In genomic region chr19:10341152-10341551, GRCm38 (mm10) we compare ENCODE assay signal across 8 mouse cellular contexts. TPM values are rescaled to one million over a fixed set of nuclear protein-coding genes. Genes with fewer than 3 reads are reported as not detected.
A peak's percentile ranks its signal among the peaks of the same experiment; 100 is the strongest.
DNase-seq lines count a peak whose midpoint lies in the region; ATAC-seq and TF ChIP-seq lines count a peak whose summit lies in the region.
"Had no signal": no experiment of that assay in that cellular context is flagged by ENCODE, and none has a peak within 500 bp of the region (broad histone marks: within the 10 kb centered on the region; RNA-seq: fewer than 3 reads in every experiment).

No protein-coding gene starts in this region.

- 0 out of 2 replicates have a peak overlapping the region, but pooled peaks have one; percentile 74 for H3K27ac ChIP-seq in forebrain, embryonic 12.5 days
- no peak overlapping the region; the same call in 1 of the 2 replicates for H3K27ac ChIP-seq in hindbrain, embryonic 16.5 days (ENCODE audit: low read depth, low read length)
- H3K27ac ChIP-seq in lung, embryonic 14.5 days (ENCODE audit: low read depth), result no peak overlapping the region
- H3K27ac ChIP-seq: stomach, embryonic 15.5 days had no signal

- 21% methylated on average over 11 of the region's 11 CpGs for WGBS in forebrain, embryonic 12.5 days
- 16% methylated on average over 11 of the region's 11 CpGs for WGBS in hindbrain, embryonic 16.5 days
- WGBS in lung, embryonic 14.5 days, result 18% methylated on average over 11 of the region's 11 CpGs

- TF ChIP-seq CTCF in lung, embryonic 14.5 days (IDR thresholded peaks at IDR 0.05; ENCODE audit: low read depth), result peak; percentile 92

- no peak overlapping the region for H3K4me2 ChIP-seq in forebrain, embryonic 12.5 days
- H3K4me2 ChIP-seq in hindbrain, embryonic 16.5 days (ENCODE audit: low read length), result no peak overlapping the region
- no peak overlapping the region for H3K4me2 ChIP-seq in lung, embryonic 14.5 days
- H3K4me2 ChIP-seq: stomach, embryonic 15.5 days had no signal

- H3K4me3 ChIP-seq in forebrain, embryonic 12.5 days (replicated peaks), result no peak overlapping the region
- H3K4me3 ChIP-seq in hindbrain, embryonic 16.5 days (ENCODE audit: low read length), result no peak overlapping the region
- no peak overlapping the region for H3K4me3 ChIP-seq in lung, embryonic 14.5 days (ENCODE audit: low read depth, low read length)
- H3K4me3 ChIP-seq: stomach, embryonic 15.5 days had no signal

- peaks cover 32% of the 10 kb centered on the region for H3K4me1 ChIP-seq in forebrain, embryonic 12.5 days
- H3K4me1 ChIP-seq in hindbrain, embryonic 16.5 days (ENCODE audit: control insufficient read depth, insufficient read depth, low read depth, low read length), result peaks cover 15% of the 10 kb centered on the region
- H3K4me1 ChIP-seq in lung, embryonic 14.5 days (ENCODE audit: insufficient read depth), result no peaks in the 10 kb centered on the region; the same call in 1 of the 2 replicates

- peak; percentile 20 for DNase-seq in urinary bladder, postnatal 14 days (ENCODE audit: low spot score)
- DNase-seq in urinary bladder, postnatal 36 days (ENCODE audit: low spot score in 2 of 2), result no peak
- DNase-seq in brain, adult 2 months (ENCODE audit: low read depth, low spot score), result peak; percentile 71
- DNase-seq in lung, embryonic 14.5 days, result peak; percentile 90
- peak; percentile 87 for DNase-seq in right cerebral cortex, postnatal 4 days

- no peaks in the 10 kb centered on the region for H3K9me3 ChIP-seq in forebrain, embryonic 12.5 days
- no peaks in the 10 kb centered on the region for H3K9me3 ChIP-seq in hindbrain, embryonic 16.5 days (ENCODE audit: control insufficient read depth, low read length)
- H3K9me3 ChIP-seq in lung, embryonic 14.5 days (ENCODE audit: low read depth, low read length), result no peaks in the 10 kb centered on the region
- H3K9me3 ChIP-seq: stomach, embryonic 15.5 days had no signal

- H3K36me3 ChIP-seq in forebrain, embryonic 12.5 days (replicated peaks), result no peaks in the 10 kb centered on the region
- no peaks in the 10 kb centered on the region for H3K36me3 ChIP-seq in hindbrain, embryonic 16.5 days (ENCODE audit: control insufficient read depth, insufficient read depth, low read length)
- no peaks in the 10 kb centered on the region for H3K36me3 ChIP-seq in lung, embryonic 14.5 days (ENCODE audit: insufficient read depth)
- H3K36me3 ChIP-seq: stomach, embryonic 15.5 days had no signal

- peaks cover 44% of the 10 kb centered on the region for H3K27me3 ChIP-seq in forebrain, embryonic 12.5 days
- H3K27me3 ChIP-seq in hindbrain, embryonic 16.5 days (replicated peaks; ENCODE audit: control insufficient read depth, insufficient read depth, low read length), result no peaks in the 10 kb centered on the region
- 0 out of 2 replicates have a peak, but pooled peaks cover 4% of the 10 kb centered on the region for H3K27me3 ChIP-seq in lung, embryonic 14.5 days (ENCODE audit: insufficient read depth, low read length)
- H3K27me3 ChIP-seq: stomach, embryonic 15.5 days had no signal

- peak; percentile 44; the same call in 1 of the 2 replicates for ATAC-seq in forebrain, embryonic 12.5 days (ENCODE audit: low FRiP score)
- peak; percentile 5; the same call in 1 of the 2 replicates for ATAC-seq in hindbrain, embryonic 16.5 days
- ATAC-seq in lung, embryonic 14.5 days (ENCODE audit: insufficient read depth), result no peak

- H3K9ac ChIP-seq in forebrain, embryonic 12.5 days, result no peak overlapping the region
- H3K9ac ChIP-seq in hindbrain, embryonic 16.5 days (ENCODE audit: low read depth, low read length), result no peak overlapping the region
- H3K9ac ChIP-seq in lung, embryonic 14.5 days, result no peak overlapping the region
- H3K9ac ChIP-seq: stomach, embryonic 15.5 days had no signal

RNA-seq across cellular contexts. Expression of gene Dagla, which starts 36.5 kb away (rescaled TPM):
- 3.6 TPM in 2 replicates for polyA plus RNA-seq in forebrain, embryonic 12.5 days (2016; fragmentation: Nextera tagmentation; extraction: Ambion mirVana)
- 11.5 and 14.3 TPM in 2 replicates for polyA plus RNA-seq in hindbrain, embryonic 16.5 days (2015; fragmentation: Nextera tagmentation; extraction: Ambion mirVana)
- polyA plus RNA-seq in lung, embryonic 14.5 days (2014; fragmentation: Nextera tagmentation; extraction: Ambion mirVana), result 2.5 and 3.4 TPM in 2 replicates

RNA-seq across cellular contexts. Expression of gene Syt7, which starts 47.7 kb away (rescaled TPM):
- polyA plus RNA-seq in forebrain, embryonic 12.5 days (2016; fragmentation: Nextera tagmentation; extraction: Ambion mirVana), result 2.7 and 5.5 TPM in 2 replicates
- polyA plus RNA-seq in hindbrain, embryonic 16.5 days (2015; fragmentation: Nextera tagmentation; extraction: Ambion mirVana), result 8.8 and 10.3 TPM in 2 replicates
- 3.3 and 4.7 TPM in 2 replicates for polyA plus RNA-seq in lung, embryonic 14.5 days (2014; fragmentation: Nextera tagmentation; extraction: Ambion mirVana)

Comparison
In these comparisons a context has a peak if more than half of its experiments do, and no peak if none do; other contexts are left out.
1. DNase-seq: peak in urinary bladder, postnatal 14 days (single experiment), brain, adult 2 months (single experiment), lung, embryonic 14.5 days (single experiment) and right cerebral cortex, postnatal 4 days (single experiment); none in urinary bladder, postnatal 36 days (0 of 2).